Mouse (Mus musculus): ENCODE data around the gene Slc15a1.

DNA sequence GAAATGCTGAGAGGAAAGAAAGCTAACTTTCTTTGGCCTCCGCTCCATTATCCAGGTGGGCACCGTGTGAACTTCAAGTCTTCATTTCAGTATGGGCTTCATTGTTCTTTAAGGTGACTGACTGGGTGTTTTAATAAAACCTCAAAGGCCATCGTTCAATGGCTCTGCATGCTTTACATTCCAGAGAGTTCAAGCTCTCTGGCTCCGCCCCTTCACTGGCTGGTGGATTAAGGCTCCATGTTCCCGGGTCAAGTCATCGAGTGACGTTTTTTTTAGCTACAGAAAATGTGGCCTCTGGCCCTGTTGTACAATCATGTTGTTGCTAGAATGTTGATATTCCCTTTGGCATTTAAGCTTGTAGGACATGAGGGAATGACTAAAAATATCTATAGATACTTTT, 42.7 kb upstream of the Slc15a1 start:
- TF ChIP-seq POLR2A (IDR thresholded peaks at IDR 0.05; ENCODE audit: borderline replicate concordance, extremely low read depth, insufficient read depth, insufficient read length, poor library complexity, severe bottlenecking) (no peak), CTCF (IDR thresholded peaks at IDR 0.05; ENCODE audit: borderline replicate concordance, extremely low read depth, insufficient read depth, insufficient read length) (no peak)

Data from brain, embryonic 14.5 days (tissue).